Comparison of ENCODE assay signal across 8 mouse cellular contexts in the genomic region with DNA sequence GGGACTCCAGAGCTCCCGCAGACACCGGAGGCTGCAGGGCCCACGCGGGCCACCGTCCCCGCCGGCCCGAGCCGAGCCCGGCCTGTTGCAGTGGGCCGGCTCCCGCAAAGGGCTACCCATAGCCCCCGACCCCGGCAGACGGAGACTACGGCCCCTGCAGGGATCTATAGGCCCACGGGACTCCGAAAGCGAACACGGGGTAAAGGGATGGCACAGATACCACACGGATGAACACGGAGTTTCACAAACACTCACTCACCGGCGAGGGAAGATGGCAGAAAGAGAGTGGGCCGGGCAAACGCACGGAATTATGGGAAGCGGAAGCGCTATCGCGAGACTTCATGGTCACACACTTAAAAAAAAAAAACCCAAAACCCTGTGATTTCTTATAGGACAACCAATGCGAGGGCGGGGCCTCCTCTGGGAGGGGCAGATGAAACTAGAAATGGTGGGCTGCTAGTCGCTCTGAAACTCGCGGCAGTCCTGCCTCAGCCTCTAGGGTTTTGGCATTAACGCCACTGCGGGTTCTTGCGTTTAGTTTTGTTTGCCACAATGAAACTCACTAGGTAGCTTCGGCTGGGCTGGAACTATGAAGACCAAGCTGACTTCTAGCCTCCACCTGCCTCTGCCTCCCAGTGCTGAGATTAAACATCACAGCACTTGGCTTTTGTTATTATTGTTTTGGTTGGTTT. TPM values are rescaled to one million over a fixed set of nuclear protein-coding genes. Genes with fewer than 3 reads are reported as not detected.
DNase-seq lines count a peak whose midpoint lies in the region; ATAC-seq lines count a peak whose summit lies in the region.

A gene (minus strand): TSS at position 312 of the 692 bp plus-strand sequence.

- peak within 1 kb of the TSS; percentile 98 for H3K9ac ChIP-seq in forebrain, embryonic 14.5 days (ENCODE audit: low read length)
- H3K9ac ChIP-seq in neural tube, embryonic 15.5 days (replicated peaks): peak within 1 kb of the TSS; percentile 92

- H3K4me3 ChIP-seq in forebrain, embryonic 14.5 days (ENCODE audit: low read depth, low read length): peak within 1 kb of the TSS; percentile 97
- H3K4me3 ChIP-seq in neural tube, embryonic 15.5 days (replicated peaks): peak within 1 kb of the TSS; percentile 85

- peak; percentile 95 for DNase-seq in ES-CJ7 (ENCODE audit: low read depth, low spot score)
- peak; percentile 89 for DNase-seq in cerebellum, adult 11 months
- DNase-seq in forebrain, embryonic 14.5 days (ENCODE audit: low spot score): peak; percentile 99
- DNase-seq in heart, postnatal 14 days: peak; percentile 94 to 95
- peak; percentile 95 for DNase-seq in layer of hippocampus, adult 11-12 months (ENCODE audit: low spot score)
- DNase-seq in lung, adult 18-20 months: peak; percentile 94 to 95
- DNase-seq in testis, postnatal 14 days (ENCODE audit: low spot score): peak; percentile 94

- H3K27me3 ChIP-seq in forebrain, embryonic 14.5 days (replicated peaks; ENCODE audit: control insufficient read depth, insufficient read depth, low read length): no peaks in the 10 kb centered on the region
- H3K27me3 ChIP-seq in neural tube, embryonic 15.5 days (replicated peaks): no peaks in the 10 kb centered on the region

- peaks cover 30% of the 10 kb centered on the region for H3K4me1 ChIP-seq in forebrain, embryonic 14.5 days (ENCODE audit: control insufficient read depth, insufficient read depth, low read length)
- H3K4me1 ChIP-seq in neural tube, embryonic 15.5 days: peaks cover 47% of the 10 kb centered on the region

- H3K36me3 ChIP-seq in forebrain, embryonic 14.5 days (ENCODE audit: control insufficient read depth, insufficient read depth, low read length): peaks cover 68% of the 10 kb centered on the region
- H3K36me3 ChIP-seq in neural tube, embryonic 15.5 days: peaks cover 68% of the 10 kb centered on the region

- H3K4me2 ChIP-seq in forebrain, embryonic 14.5 days (ENCODE audit: low read length): peak within 1 kb of the TSS; percentile 96
- peak within 1 kb of the TSS; percentile 88 for H3K4me2 ChIP-seq in neural tube, embryonic 15.5 days

- intact Hi-C loops in heart, postnatal 14 days (cut with DNase I): no loop called here

- WGBS in forebrain, embryonic 14.5 days: under 1% methylated on average over 40 of the region's 40 CpGs
- under 1% methylated on average over 40 of the region's 40 CpGs for WGBS in neural tube, embryonic 15.5 days

- ATAC-seq in forebrain, embryonic 14.5 days: peak; percentile 85
- ATAC-seq in neural tube, embryonic 15.5 days (ENCODE audit: low FRiP score): peak; percentile 84

- H3K9me3 ChIP-seq in forebrain, embryonic 14.5 days (replicated peaks; ENCODE audit: control insufficient read depth, low read length): no peaks in the 10 kb centered on the region
- no peaks in the 10 kb centered on the region for H3K9me3 ChIP-seq in neural tube, embryonic 15.5 days (replicated peaks)

- peak within 1 kb of the TSS; percentile 87 for H3K27ac ChIP-seq in forebrain, embryonic 14.5 days (ENCODE audit: low read depth, low read length)
- H3K27ac ChIP-seq in neural tube, embryonic 15.5 days (replicated peaks): peak within 1 kb of the TSS; percentile 90

RNA-seq across cellular contexts. Expression of the gene that starts here (rescaled TPM):
- 520 and 717 TPM in 2 replicates for polyA plus RNA-seq in forebrain, embryonic 14.5 days (2014; fragmentation: Nextera tagmentation; extraction: Ambion mirVana)
- total RNA-seq in heart, postnatal 14 days (2021): 100 to 1,000 TPM; 511 to 608 TPM
- 410 and 450 TPM in 2 replicates for polyA plus RNA-seq in neural tube, embryonic 15.5 days (2015; fragmentation: Nextera tagmentation; extraction: Ambion mirVana)

Comparison
In these comparisons a context has a peak if more than half of its experiments do, and no peak if none do; other contexts are left out.
1. Peak in every context shown above with its lines: DNase-seq, ATAC-seq, H3K4me3 ChIP-seq and H3K27ac ChIP-seq.